Mouse (Mus musculus): Measurements from ENCODE around the gene Spata21. TPM values are rescaled to one million over a fixed set of nuclear protein-coding genes. Genes with fewer than 3 reads are reported as not detected.
A peak's percentile ranks its signal among the peaks of the same experiment; 100 is the strongest.

Spata21 gene
- polyA plus RNA-seq, 2 experiments from 2014 or later: 0.29 to 0.88 TPM

- no peak for ATAC-seq
Measured at GRCm38 (mm10) chr4:141076761-141077506, 11.2 kb upstream of the Spata21 start.

GRCm38 (mm10) chr4:141077681-141078509 lies 10.2 kb upstream of the Spata21 start, which contains the start of gene Necap2:
TSS of gene Necap2 (minus strand) at chr4:141078357.
- peak; percentile 97 for ATAC-seq

DNA sequence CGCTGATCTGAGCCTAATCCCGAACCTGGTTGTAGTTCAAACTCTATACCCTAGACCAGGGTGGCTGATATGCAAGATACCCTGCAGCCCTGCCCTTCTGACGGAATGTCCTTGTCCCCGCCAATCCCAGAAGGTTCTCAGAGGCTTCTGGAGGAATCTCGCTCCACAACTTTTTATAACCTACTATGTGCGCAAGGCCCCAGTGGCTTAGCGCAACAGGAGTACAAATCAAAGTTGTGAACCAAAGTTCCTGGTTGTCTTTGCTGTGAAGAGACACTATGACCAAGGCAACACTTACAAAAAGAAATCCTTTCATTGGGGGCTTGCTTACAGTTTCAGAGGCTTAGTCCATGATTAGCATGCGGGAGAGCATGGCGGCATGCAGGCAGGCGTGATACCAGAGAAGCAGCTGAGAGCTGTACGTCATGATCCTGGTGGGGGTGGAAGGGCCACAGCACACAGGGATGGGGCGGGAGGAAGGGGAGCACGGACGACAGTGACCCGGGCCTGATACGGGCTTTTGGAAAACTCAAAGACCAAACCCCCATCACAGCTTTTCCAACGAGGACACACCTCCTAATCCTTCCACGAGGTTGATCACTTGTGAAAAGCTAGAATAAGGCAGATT lies 9.5 kb upstream of the Spata21 start:
- ATAC-seq: no peak

- ATAC-seq: no peak
Measured at GRCm38 (mm10) chr4:141086862-141087261, 1.3 kb upstream of the Spata21 start.

DNA sequence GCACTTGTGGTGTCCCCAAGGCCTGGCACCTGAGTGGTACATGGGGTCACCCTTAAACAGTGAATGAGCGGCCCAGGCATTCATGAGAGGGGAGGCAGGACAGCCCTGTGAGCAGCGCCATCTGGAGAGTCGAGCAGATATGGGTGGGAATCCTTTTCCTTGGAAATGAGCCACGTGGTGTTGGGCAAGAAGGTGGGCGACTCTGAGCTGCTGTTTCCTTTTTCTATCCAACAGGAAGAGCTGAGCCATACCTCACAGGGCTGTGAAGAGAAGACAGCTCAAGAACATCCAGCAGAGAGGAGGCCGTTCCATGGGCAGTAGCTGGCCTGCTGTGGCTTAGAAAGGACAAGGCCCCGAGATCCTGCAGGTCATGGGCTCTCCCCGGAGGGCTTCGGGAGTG lies 581 bp downstream of the Spata21 start:
- no peak for ATAC-seq

GRCm38 (mm10) chr4:141095016-141095415 lies 6.9 kb downstream of the Spata21 start:
- no peak for ATAC-seq

GRCm38 (mm10) chr4:141096710-141097109 lies 8.6 kb downstream of the Spata21 start:
- no peak for ATAC-seq

DNA sequence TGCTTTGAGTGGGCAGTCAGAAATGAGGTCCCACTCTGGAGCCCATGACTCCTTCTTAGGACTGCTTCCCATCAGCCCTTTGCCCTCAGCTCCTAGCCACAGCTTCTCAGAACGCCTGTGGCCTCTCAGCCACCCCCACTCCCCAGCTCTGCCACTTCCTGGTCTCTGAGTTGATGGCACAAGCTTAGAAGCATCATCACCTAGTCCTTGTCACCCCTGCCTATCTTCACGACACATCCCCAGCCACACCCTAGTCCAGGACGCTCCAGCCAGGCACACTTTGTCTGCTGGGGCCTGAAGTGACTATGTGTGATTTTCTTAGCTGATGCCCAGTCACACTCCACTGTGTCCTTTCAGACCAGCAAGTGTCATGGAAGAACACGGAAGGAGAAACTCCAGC lies 10.8 kb downstream of the Spata21 start:
- ATAC-seq: no peak

DNA sequence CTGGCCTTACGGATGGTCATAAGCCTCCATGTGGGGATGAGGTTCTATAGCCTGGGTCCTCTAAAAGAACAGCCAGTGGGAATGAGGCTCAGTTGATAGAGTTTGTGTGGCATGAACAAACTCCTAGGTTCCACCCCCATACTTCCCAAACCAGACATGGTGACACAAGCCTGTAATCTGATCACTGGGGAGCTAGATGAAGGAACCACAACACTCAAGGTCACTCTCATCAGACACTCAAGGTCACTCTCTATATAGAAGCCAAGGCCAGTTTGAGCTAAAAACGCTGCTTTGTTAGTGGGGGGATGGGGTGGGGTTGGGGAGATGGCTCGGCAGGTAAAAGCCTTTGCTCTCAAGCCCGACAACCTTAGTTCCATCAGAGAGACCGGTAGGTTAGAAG lies 11.8 kb downstream of the Spata21 start:
- ATAC-seq: no peak

GRCm38 (mm10) chr4:141101291-141101690 lies 13.2 kb downstream of the Spata21 start:
- no peak for ATAC-seq

DNA sequence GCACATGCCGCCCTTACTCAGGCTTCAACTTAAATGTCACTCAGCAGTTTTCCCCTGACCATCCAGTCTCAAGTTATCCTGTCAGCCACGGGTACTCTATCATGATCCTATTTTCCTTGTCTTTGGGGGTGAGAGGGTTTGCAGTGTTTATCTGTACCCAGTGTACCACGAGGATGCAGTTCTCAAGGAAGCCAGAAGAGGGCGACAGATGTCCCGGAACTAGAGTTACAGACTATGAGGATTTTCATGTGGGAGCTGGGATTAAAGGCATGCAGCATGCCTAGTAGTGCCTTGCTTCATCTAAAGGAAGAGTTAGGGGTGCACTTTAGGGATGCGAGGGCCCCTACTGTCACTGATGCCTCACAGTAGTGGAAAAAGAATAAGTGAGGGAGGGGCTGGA lies 13.7 kb downstream of the Spata21 start:
- no peak for ATAC-seq

DNA sequence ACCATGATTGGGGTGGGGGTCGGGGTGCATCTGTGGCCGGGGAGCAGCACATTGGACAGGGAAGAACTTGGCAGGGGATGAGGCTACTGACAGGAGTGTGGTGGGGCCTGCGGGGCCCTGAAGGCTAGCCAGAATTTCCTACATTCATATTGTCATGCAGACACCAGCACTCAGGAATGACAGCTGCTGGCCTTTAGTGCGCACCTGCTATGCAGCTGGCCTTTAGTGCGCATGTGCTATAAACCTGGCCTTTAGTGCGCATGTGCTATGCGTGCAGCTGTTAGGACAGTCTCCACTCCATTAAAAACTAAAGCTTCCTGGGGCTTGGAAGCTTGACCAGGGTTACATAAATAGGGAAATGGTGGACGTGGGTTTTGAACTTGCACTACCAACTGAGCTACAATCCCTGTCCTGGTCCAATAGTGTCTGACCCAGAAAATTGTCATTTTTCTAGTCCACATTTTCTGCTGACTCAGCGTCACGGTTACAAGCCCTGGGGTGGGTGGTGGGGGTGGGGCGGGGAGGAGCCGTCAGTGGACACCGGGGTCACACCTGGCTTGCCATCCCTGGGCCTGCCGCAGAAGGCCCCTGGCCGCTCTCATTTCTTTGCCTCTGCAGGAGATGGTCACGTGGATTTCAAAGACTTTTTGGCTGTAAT lies 18.5 kb downstream of the Spata21 start:
- no peak for ATAC-seq

DNA sequence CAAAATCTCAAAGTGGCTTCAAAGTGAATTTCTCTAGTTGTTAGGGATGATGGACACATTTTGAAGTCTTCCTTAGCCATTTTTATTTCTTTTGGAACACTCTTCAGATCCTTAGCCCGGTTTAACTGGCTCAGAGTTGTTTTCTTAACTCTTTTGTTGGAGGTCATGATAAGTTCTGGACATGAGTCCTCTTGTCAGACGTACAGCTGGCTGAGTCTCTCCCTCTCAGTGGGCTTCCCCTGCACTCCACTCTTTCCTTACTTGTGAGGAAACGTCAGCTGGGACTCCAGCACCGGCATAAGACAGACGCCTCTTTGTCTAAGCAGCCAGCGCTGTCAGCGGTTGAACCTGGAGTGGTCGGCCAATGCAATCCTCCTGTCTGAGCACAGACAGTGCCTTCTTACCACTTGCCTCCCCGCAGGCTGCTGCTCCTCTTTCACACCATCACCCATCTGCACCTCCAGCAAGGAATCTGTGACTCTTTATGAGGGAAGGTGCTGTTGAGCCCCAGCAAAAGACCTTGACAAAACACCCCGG lies 20.1 kb downstream of the Spata21 start:
- ATAC-seq: no peak

- ATAC-seq: no peak
Measured at GRCm38 (mm10) chr4:141113831-141114230, 25.7 kb downstream of the Spata21 start.

DNA sequence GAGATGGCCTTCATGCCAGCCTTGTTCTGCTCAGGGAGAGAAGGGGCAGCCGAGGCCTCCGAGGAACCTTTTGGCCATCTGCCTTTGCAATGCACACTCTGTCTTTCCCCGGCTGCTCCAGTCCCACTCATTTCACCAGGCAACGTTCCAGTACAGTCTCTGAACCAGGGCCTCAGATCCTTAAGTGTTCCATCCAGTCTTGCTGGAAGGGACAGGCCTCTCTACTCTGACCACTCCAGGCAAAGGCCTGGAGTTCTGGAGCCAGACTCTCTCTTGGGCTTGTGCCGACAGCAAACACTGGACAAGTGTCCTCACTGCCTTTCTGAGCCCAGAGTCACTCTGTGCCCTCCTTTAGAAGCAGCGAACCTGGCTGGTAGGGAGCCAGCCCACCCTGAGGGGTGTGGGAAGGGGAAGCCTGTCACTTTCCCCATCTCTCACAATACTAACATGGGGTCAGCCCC lies 26.4 kb downstream of the Spata21 start:
- no peak for ATAC-seq

GRCm38 (mm10) chr4:141115398-141115797 lies 27.3 kb downstream of the Spata21 start:
- no peak for ATAC-seq

- no peak for ATAC-seq
Measured at GRCm38 (mm10) chr4:141118691-141119090, 30.6 kb downstream of the Spata21 start.

DNA sequence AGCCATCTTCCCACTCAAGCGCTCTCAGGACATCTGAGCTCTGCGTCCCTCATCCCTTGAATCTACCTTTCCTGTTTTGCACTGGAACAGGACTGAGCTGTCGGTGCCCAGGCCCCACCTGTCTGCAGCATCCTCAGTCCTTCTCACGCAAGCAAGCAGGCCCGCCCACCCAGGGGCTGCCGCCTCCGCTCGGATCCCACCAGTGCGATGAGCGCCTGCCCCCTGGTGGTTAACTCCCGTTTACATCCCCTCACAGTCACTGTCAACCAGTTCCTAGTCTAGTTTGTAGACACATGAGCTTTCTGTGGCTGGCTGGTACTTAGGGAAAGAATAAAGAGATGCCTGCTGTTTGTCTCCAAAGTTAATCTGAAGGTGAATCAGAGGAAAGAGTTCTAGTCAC lies 32.6 kb downstream of the Spata21 start:
- ATAC-seq: no peak

DNA sequence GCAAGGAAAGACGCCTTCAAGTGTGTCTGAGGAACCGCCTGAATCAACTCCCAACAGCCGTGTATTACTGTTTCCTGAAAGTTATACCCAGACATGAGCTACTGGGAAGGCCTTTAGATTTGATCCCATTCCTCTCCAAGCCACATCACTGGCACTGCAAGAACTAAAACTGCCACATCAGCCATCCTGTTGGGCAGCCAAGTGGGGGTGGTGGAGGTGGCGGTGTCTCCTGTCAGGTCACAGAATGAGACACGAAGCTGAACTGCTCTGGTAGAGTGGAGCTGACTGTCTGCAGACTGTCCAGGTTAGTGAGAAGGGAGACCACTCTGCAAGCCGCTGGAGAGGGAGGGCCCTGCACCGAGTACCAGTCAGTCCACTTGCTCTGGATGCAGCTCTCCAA lies 34.5 kb downstream of the Spata21 start:
- no peak for ATAC-seq

- no peak for ATAC-seq
Measured at GRCm38 (mm10) chr4:141123065-141123464, 34.9 kb downstream of the Spata21 start.

- ATAC-seq: peak; percentile 40
Measured at GRCm38 (mm10) chr4:141129190-141129710, 41.1 kb downstream of the Spata21 start.

GRCm38 (mm10) chr4:141130704-141131342 lies 42.7 kb downstream of the Spata21 start:
- ATAC-seq: no peak

Measured in activated CD4-positive, CD25-positive, alpha-beta regulatory T cell, adult 4 months (primary cell).